Mouse (Mus musculus) megakaryocyte, embryonic 14.5 days (primary cell): ENCODE measurements at regions not wholly inside any gene's neighbourhood (a gene's known extent, or its start where the extent isn't known, plus 50 kb on each side); places are given as distances from the start of the nearest gene placed in this dataset.

Experiments
- FLI1 ChIP-seq: IDR thresholded peaks from 2 replicates; pipeline ENCODE4 v1.6.1; 2012; ENCODE audit warnings: low read length, inconsistent platforms, mixed read lengths
- GATA1 ChIP-seq: IDR thresholded peaks from 3 replicates; pipeline ENCODE4 v1.6.1; 2012; ENCODE audit warnings: mixed read lengths, low read length, inconsistent platforms, borderline replicate concordance

DNA sequence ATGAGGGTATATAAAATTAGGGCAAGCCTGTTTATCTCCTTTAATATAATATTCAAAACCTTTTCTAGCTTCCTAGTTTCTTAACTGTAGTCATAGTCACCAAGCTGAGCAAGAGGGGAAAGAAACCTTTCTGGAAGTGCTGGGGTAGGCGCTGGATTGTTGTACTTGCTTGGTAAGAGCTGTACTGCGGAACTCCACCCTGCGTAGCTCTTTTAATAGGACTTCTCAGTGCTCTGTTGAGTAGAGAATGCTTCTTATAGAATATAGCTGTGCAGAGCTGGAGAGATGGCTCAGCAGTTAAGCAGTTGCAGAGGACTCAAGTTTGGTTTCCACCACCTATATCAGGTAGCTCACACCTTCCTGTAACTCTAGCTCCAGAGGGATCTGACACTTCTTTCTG is 93.3 kb upstream of the Synm start:
- TF ChIP-seq GATA1, result no peak
- TF ChIP-seq FLI1, result no peak
